Mouse (Mus musculus) heart, postnatal 0 days (tissue): Measurements from ENCODE around the gene Jam2.

Experiments used
- CTCF ChIP-seq: IDR thresholded peaks from 2 replicates; pipeline ENCODE4 v1.5.1; 2016; ENCODE audit warnings: antibody characterized with exemption, control low read depth, low read depth
- EP300 ChIP-seq: IDR thresholded peaks from 2 replicates; pipeline ENCODE4 v1.6.1; 2016; ENCODE audit warnings: antibody characterized with exemption, low read depth

DNA sequence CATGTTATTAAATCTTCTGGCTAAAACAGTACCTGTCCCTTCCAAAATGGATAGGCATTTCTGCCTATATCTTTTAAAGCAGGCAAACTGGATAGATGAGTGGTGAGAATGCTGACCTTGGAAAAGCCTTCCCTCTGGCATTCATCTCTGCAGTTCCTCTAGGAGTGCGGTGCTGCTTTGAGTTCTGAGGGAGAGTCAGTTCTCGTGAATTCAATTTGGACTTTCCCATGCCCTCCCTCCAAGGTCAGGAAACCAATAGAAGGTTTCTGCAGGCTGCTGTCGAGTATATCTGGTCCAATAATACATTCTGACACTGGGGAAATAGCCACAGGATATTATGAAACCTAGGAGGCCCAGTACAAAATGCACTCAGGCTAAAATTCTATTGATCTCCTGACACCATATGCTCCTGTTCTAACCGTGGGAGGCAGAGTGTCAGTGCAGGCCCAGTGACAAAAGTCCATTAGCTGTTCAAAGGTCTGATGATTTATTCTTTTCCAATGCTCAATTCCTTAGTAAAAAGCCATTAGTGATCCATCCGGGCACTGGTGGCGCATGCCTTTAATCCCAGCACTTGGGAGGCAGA is 28.1 kb upstream of the Jam2 start:
- TF ChIP-seq CTCF (no peak), EP300 (no peak)
